Mouse (Mus musculus) lung, postnatal 0 days (tissue): ENCODE measurements at regions not wholly inside any gene's neighbourhood (a gene's known extent, or its start where the extent isn't known, plus 50 kb on each side); places are given as distances from the start of the nearest gene placed in this dataset.

Experiments
- ATAC-seq: fragments of 200-750 bp; cut with Nextera tagmentation; 2 replicates; pipeline ENCODE4 v1.8.0; 2017; ENCODE audit warnings: moderate library complexity
- DNase-seq: peaks from one replicate; pipeline ENCODE4 v3.0.0-alpha.2; 2016; ENCODE audit warnings: low spot score
- H3K27ac ChIP-seq: fragments of 300-500 bp; sonication (generic); 2 replicates; pipeline ENCODE4 v1.5.1; 2014; ENCODE audit warnings: antibody characterized with exemption, mild to moderate bottlenecking, low read length, mixed read lengths
- H3K27me3 ChIP-seq: fragments of 300-500 bp; sonication (generic); replicated peaks from 2 replicates; pipeline ENCODE4 v1.6.1; 2014; ENCODE audit warnings: low read length, mixed read lengths; ENCODE audit not compliant: insufficient read depth
- H3K36me3 ChIP-seq: fragments of 300-500 bp; sonication (generic); 2 replicates; pipeline ENCODE4 v1.6.1; 2014; ENCODE audit warnings: low read length, mixed read lengths; ENCODE audit not compliant: insufficient read depth
- H3K4me1 ChIP-seq: fragments of 300-500 bp; sonication (generic); 2 replicates; pipeline ENCODE4 v1.6.1; 2014; ENCODE audit warnings: antibody characterized with exemption, low read depth, low read length, mixed read lengths; ENCODE audit not compliant: insufficient read depth
- H3K4me2 ChIP-seq: fragments of 300-500 bp; sonication (generic); replicated peaks from 2 replicates; pipeline ENCODE4 v1.6.1; 2014; ENCODE audit warnings: low read depth, mild to moderate bottlenecking, low read length, moderate library complexity, mixed read lengths
- H3K4me3 ChIP-seq: fragments of 300-500 bp; sonication (generic); 2 replicates; pipeline ENCODE4 v1.5.1; 2014; ENCODE audit warnings: low read depth, low read length
- H3K9ac ChIP-seq: fragments of 300-500 bp; sonication (generic); replicated peaks from 2 replicates; pipeline ENCODE4 v1.6.1; 2014; ENCODE audit warnings: low read depth, mild to moderate bottlenecking
- H3K9me3 ChIP-seq: fragments of 300-500 bp; sonication (generic); 2 replicates; pipeline ENCODE4 v1.6.1; 2016; ENCODE audit warnings: low read length, mixed read lengths
- CTCF ChIP-seq: IDR thresholded peaks from 2 replicates; pipeline ENCODE4 v1.5.1; 2016; ENCODE audit warnings: antibody characterized with exemption, mild to moderate bottlenecking
- EP300 ChIP-seq: IDR thresholded peaks from 2 replicates; pipeline ENCODE4 v1.6.1; 2016; ENCODE audit warnings: antibody characterized with exemption, mild to moderate bottlenecking, control low read depth
- WGBS: fragments of 180-500 bp; shearing (Covaris S2); extraction: QIAGEN DNeasy Blood & Tissue Kit; methylation state at CpG from one replicate; pipeline ENCODE4 v1.1.7; 2014; 5-methylcytosine and 5-hydroxymethylcytosine counted together

GRCm38 (mm10) chr4:40070959-40071634, 71.8 kb upstream of the Aco1 start:
- Histone ChIP-seq H3K36me3 (no peaks in the 10 kb centered on the region), H3K4me2 (no peak overlapping the region), H3K4me1 (no peaks in the 10 kb centered on the region), H3K9ac (no peak overlapping the region), H3K9me3 (no peaks in the 10 kb centered on the region), H3K27ac (no peak overlapping the region), H3K27me3 (no peaks in the 10 kb centered on the region), H3K4me3 (no peak overlapping the region)
- DNase-seq (no peak), ATAC-seq (no peak)
- TF ChIP-seq EP300 (no peak), CTCF (no peak)
- 34% methylated on average over 4 of the region's 4 CpGs for WGBS

DNA sequence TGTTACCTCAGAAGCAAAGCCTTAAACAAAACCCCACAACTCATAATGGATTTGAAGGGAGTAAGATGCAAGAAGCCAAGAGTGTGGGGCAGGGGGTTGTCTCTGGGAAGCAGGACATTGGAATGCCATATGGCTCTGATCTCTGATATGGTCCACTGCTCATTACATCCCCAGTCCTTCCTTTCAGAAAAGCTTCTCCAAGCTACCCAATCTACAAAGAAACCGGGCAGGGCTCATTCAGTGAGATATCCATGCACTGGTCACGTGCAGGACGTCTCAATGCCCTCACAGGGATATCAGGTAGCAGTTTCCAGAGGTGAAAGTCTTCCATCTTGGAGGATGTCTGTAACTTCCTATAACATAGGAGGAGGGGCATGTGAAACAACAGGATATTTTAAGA, 61.8 kb upstream of the Aco1 start:
- 59% methylated on average over 3 of the region's 3 CpGs for WGBS
- DNase-seq (no peak), ATAC-seq (no peak)
- Histone ChIP-seq H3K4me2 (no peak overlapping the region), H3K9ac (no peak overlapping the region), H3K4me3 (no peak overlapping the region), H3K27me3 (no peaks in the 10 kb centered on the region), H3K4me1 (no peaks in the 10 kb centered on the region), H3K27ac (no peak overlapping the region), H3K36me3 (no peaks in the 10 kb centered on the region), H3K9me3 (no peaks in the 10 kb centered on the region)
- TF ChIP-seq CTCF (no peak), EP300 (no peak)

DNA sequence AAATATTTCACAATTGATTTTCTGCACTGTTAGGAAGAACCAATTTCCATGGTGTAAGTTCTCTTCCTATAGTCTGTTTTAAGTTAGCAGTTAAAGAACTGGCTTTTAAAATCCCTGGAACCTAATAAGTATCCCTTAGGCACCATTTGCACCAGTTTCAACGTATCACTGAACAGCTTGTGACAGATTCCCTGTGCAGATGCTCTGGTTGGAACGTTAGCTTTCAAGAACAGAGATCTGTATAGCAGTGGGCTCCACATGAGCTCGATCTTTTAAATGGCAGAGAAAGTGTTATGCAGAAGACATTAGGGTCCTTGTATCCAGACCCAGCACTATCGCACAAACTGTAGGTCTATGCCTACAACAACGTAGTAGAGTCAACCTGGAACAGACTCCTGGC, 52.6 kb upstream of the Aco1 start:
- ATAC-seq (no peak), DNase-seq (no peak)
- TF ChIP-seq EP300 (no peak), CTCF (no peak)
- H3K36me3 ChIP-seq = no peaks in the 10 kb centered on the region
- 79% methylated on average over 5 of the region's 5 CpGs for WGBS
- H3K4me2 ChIP-seq = no peak overlapping the region
- H3K9me3 ChIP-seq = no peaks in the 10 kb centered on the region
- H3K4me1 ChIP-seq = no peaks in the 10 kb centered on the region
- no peaks in the 10 kb centered on the region for H3K27me3 ChIP-seq
- no peak overlapping the region for H3K27ac ChIP-seq
- H3K4me3 ChIP-seq = no peak overlapping the region
- no peak overlapping the region for H3K9ac ChIP-seq
